Mouse (Mus musculus) cerebral cortex, adult 2 months (tissue): Measurements from ENCODE around the gene Imp3.

Experiments
- WGBS: fragments of 180-500 bp; shearing (Covaris S2); methylation state at CpG from one replicate; pipeline ENCODE4 v1.1.7; 2018; 5-methylcytosine and 5-hydroxymethylcytosine counted together

The Imp3 gene

DNA sequence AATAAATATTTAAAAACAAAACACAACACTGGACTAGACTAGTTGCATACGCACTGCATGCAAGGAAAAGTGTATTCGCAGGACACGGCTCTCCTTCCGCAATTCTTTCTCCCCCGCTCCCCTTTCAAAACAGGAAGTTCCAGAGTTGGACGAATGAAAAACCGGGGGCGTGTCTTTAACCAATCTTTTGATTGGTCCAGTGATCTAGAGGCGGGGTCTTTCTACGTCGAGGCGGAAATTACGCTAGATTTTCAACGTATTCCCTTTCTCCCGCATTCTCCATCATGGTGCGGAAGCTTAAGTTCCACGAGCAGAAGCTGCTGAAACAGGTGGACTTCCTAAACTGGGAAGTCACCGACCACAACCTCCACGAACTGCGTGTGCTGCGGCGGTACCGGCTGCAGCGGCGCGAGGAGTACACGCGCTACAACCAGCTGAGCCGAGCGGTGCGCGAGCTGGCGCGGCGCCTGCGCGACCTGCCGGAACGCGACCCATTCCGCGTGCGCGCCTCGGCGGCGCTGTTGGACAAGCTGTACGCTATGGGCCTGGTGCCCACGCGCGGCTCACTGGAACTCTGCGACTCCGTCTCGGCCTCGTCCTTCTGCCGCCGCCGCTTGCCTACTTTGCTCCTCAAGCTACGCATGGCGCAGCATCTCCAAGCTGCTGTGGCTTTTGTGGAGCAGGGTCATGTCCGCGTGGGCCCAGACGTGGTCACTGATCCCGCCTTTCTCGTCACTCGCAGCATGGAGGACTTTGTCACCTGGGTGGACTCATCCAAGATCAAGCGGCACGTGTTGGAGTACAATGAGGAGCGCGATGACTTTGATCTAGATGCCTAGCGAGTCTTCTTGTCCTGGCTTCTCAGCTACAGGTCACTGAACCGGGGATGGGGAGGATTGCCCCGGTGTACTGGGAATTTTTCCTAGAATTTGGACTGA, at the start of gene Imp3:
Imp3 (plus strand) TSS at position 253 of the 938 bp plus-strand sequence.
- under 1% methylated on average over 73 of the region's 73 CpGs for WGBS

DNA sequence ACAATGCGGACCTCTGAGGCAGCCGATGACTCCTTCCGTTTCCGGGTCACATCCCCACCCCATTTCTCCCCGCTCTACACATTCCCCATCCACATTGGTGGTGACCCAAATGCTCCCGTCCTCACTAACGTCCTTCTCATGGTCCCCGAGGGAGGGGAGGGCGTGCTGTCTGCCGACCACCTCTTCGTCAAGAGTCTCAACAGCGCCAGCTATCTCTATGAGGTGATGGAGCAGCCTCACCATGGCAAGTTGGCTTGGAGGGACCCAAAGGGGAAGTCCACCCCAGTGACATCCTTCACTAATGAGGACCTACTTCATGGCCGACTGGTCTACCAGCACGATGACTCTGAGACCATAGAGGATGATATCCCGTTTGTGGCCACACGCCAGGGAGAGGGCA, 49.7 kb upstream of the Imp3 start:
- WGBS, result 92% methylated on average over 16 of the region's 16 CpGs

DNA sequence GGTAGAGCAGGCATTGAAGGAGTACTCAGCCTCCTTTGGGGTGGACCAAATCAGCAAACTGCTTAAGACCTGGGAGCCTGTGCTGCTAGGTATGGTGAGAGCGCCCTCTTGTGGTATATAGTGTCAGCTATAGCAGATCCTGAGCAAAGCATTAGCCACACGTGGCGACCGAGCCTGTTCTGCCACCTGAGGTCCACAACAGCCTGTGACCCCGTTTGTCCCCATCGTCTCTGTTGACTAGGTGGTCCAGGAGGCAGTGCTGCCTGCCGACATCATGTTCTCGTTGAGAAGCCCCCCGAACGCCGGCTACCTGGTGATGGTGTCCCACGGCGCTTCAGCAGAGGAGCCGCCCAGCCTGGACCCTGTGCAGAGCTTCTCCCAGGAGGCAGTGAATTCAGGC, 47.5 kb upstream of the Imp3 start:
- WGBS, result 10% methylated on average over 14 of the region's 14 CpGs

DNA sequence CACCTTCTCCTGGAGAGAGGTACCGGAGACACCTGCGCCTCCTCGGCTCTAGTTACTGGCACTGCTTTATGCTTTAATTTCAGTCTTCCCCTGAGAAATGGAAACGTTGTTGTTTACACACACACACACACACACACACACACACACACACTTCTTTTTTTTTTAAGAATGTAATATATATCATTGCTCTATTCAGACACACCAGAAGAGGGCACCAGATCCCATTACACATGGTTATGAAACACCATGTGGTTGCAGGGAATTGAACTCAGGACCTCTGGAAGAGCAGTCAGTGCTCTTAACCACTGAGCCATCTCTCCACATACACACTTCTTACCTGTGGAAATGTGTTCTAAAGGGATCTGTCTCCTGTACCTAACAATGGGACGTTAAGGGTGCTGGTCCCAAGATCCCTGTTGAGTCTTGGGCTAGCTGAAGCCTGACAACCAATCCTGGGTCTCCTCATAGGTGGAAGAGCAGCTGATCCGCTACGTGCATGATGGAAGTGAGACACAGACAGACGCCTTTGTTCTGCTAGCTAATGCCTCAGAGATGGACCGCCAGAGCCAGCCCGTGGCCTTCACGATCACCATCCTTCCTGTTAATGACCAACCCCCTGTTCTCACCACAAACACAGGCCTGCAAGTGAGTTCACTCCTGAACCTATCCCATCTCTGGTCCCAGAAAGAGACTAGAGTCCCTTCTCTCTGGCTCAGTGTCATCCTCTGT, 46.6 kb upstream of the Imp3 start:
- 61% methylated on average over 11 of the region's 11 CpGs for WGBS

DNA sequence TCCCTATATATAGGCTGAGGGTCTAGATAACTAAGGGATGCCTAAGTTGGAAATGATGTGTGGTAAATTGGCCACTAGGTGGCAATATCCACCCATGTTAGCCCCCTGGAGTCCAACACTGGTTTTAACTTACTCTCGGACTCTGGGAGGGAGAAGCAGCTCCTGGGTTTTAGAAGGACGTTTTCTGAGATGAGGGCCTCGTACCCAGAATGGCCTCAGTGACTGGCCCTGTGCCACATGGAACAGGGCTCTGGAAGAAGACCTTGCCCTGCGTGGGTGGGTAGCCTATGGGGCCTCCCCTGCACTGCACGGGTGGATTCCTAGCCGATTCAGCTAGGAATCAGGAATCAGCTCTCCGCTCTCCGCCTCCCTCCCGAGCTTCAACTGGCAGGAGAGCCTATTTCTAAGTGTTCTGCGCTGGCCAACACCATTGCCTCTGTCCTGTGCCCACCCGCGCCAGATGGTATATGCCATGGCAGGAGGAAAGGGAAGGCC, 45.7 kb upstream of the Imp3 start:
- 21% methylated on average over 12 of the region's 12 CpGs for WGBS

DNA sequence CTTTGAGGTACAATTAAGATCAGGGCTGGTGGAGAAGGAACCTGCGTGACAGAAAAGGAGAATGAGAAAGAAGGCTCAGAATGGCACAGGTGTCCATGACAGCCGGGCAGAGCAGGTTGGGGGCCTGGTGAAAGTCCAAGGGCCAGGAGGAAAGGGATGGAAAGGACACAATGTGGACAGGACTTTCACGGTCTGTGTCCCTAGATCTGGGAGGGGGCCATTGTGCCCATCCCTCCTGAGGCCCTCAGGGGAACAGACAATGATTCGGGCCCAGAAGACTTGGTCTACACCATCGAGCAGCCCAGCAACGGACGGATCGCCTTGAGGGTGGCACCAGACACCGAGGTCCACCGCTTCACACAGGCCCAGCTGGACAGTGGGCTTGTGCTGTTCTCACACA, 45.2 kb upstream of the Imp3 start:
- 94% methylated on average over 10 of the region's 10 CpGs for WGBS

DNA sequence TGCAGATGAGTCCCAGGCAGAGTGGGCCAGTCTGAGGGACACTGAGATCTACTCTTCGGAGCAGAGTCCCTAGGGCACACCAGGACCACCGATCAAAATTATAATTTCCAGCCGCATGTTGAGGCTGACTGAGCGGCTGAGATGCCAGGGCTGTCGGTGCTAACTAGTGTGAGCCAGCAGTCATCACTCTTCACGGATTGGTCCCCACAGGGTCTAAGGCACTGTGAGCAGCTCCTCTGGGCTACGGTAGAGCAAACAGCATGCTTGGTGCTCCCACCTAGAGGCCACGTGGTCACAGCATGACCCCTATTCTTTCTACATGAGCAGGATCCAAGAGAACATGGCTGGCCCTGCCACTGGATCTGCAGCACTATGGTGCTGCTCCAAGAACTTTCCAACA, 44.0 kb upstream of the Imp3 start:
- WGBS, result 73% methylated on average over 8 of the region's 8 CpGs

DNA sequence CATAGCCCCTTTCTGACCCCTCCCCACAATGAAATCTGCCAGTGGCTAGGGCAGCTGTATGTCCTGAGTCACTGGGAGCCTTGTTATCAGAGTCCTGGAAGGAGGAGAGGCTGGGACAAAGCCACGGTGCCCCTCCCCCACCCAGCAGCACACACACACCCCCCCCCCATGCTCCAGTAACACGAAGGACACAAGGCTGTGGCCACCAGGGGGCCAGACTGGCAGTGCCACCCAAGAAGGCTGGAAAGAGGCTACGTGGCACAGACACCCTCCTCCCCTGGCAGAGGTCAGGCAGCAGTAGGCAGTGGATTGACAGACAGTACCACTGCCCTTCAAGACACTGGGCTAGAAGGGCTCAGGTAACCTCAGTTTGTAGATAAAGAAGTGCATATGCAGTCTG, 43.3 kb upstream of the Imp3 start:
- 18% methylated on average over 3 of the region's 3 CpGs for WGBS

DNA sequence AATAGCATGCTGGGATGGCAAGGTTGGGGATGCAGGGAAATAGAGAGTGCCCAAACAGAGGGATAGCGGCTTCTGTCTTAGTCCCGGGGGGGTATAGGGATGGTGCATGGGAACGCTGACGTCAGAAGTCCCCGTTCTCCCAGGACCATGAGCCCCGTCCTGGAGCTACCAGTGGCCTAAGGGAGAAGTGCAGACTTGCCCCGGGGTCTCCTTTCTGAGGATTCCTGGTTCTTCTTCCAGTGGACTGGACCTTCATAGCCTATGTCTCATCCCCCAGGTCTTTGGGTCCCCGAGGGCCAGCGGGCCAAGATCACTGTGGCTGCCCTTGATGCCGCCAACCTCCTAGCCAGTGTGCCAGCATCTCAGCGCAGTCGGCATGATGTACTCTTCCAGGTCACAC, 40.5 kb upstream of the Imp3 start:
- WGBS, result 88% methylated on average over 12 of the region's 12 CpGs

DNA sequence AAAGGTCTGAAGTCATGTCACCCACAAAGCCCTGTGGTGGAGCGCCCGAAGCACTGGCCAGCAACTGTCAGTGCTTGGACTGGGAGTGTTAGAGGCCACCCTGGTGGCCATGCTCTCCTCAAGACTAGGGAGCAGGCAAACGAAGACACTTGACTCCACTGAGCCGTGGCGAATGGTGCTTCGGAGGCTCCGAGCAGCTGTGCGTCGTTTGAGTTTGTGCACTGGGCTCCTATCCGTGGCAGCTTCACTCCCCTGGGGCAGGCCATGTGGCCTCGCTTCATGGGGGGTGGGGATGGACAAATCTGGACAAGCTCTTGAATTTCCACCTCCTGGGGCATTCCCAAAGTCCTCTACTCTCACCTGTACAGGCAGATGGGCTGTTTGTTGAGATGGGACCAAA, 37.9 kb upstream of the Imp3 start:
- WGBS, result 91% methylated on average over 11 of the region's 11 CpGs

DNA sequence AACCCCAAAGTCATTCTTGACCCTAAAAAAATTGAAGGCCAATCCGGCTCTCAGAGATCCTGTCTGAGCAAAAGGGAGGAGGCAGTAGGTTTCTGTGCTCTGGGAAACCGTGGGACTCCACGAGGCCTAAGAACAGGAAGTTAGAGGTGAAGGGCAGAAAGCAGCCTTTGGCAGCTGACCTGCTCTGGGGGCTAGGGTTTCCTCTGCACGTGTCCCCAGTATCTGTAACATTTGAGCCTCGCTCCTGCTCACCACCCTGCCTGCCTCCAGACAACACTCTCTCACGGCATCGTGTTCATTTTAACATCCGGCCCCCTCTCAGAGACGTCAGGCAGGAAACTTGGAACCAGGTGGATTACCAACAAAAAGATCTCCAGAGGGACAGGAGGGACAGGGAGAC, 36.7 kb upstream of the Imp3 start:
- WGBS, result 35% methylated on average over 9 of the region's 9 CpGs

DNA sequence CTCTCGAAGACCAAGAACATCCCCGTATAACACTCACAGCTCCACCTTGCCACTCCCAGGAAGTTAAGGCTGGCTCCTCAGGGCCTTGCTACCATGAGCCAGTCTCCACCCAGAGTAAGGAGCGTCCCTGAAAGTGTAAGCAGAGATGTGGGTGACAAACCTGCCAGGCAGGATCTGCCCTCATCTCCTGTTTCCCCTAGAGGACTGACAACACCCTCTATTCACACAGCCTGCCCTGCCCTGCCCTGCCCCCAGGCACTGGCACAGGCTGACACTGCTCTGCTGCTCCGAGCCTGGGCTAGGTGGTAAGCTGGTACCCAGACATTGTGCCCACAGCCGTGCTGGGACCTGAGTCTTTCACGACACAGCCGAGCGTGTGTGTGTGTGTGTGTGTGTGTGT, 36.1 kb upstream of the Imp3 start:
- 41% methylated on average over 8 of the region's 8 CpGs for WGBS

DNA sequence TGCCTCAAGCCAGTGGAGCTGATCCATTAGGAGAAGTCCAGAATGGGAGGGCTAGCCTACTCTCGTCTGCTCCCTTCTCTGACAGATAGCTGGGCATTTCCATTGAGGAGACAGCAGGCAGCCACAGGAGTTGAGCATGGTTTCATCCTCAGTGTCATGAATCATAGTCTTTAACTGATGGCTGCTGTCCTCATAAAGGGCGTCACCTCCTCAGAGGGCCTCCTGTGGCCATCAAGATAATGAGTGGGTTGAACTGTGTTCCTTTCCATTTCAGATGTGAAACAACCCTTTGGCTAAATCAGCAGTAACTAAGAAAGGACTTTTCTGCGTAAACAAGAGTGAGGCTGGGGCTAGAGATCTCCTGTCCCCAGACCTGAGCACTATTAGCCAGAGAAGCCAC, 33.6 kb upstream of the Imp3 start:
- 93% methylated on average over 3 of the region's 3 CpGs for WGBS

DNA sequence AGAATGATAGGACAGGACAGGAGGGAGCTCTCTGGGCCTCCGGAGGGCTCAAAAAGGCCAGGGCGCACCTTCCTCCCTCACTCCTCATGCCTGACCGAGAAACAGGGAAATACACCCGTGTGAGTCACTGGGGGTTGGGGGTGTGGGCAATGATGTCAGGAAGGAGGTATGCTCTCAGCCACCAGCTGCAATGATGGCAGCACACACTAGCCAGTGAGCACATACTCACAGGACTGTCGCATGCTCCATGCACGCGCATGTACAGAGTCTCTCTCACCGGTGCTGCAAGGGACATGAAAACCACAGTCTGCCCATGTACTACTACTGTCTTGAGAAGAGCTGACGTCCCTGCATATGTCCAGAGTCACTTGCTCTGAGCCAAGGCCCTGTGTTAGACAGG, 29.7 kb upstream of the Imp3 start:
- WGBS, result 72% methylated on average over 9 of the region's 9 CpGs

DNA sequence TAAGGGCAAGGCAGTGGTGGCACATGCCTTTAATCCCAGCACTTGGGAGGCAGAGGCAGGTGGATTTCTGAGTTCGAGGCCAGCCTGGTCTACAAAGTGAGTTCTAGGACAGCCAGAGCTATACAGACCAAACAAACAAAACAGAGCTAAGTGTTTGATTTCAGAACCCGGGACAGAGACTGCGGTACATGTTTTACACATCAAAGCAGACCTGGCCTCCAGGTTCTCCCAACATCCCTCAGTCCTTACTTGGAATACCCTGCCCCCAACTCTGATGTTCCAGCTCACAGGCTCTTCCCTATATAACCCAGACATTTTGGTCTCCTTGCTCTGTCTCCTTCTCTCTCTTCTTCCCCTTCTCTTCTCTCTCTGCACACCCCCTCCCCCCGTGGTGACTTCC, 27.3 kb upstream of the Imp3 start:
- 62% methylated on average over 4 of the region's 4 CpGs for WGBS

DNA sequence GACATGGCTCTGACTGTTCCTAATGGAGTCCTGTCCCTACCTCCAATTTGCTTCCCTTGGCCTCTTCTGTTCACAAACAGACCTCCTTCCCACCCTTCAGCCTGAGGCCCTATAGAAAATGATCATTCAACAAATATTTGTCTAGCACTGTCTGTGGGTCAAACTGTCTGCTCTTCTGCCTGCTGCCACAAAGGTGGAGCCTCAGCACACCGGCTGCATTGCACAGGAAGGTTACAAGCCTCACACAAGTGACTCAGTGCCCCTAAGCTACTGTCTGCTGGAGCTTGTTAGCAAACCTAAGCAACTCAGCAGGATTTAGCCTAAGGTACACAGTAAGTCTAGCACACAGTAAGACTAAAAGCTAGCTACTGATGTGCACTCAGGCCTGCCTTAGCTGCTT, 26.3 kb upstream of the Imp3 start:
- 67% methylated on average over 1 of the region's 1 CpGs for WGBS

DNA sequence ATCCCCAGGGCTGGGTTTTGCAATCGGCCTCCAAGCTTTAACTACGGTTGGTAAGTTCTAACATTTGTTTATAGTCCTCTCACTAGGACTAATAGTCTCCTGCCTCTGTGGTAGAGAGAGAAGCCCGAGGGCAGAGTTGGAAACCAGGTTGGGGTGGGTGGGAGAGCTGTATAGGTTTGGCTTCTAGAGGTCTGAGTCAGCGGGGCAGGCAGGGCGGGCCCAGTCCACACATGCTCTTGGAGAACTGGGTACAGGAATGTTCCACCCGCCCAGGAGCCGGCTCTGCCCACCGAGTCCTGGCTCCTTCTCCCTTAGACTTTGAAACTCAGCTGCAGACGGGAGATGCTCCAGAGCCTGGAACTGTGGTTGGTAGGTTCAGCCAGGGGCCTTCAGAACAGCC, 23.3 kb upstream of the Imp3 start:
- WGBS, result 87% methylated on average over 9 of the region's 9 CpGs

DNA sequence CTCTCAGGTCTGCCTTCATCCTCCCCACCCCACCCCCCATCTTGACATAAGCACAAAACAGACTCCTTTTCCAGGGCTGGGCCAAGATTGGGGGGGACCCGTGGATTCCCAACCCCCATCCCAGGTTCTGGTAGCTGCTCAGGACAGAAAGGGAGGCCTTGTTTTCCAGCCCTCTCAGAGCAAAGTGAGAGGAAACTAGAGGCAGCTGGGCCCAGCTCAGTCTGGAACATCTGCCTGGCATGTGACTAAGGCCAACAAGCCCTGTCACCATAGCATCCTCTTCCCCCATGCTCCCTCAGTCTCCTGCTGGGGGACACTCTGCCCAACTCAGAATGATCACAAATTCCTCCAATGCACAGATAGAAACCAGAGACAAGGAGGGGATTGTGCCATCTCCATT, 22.2 kb upstream of the Imp3 start:
- WGBS, result 67% methylated on average over 1 of the region's 1 CpGs

DNA sequence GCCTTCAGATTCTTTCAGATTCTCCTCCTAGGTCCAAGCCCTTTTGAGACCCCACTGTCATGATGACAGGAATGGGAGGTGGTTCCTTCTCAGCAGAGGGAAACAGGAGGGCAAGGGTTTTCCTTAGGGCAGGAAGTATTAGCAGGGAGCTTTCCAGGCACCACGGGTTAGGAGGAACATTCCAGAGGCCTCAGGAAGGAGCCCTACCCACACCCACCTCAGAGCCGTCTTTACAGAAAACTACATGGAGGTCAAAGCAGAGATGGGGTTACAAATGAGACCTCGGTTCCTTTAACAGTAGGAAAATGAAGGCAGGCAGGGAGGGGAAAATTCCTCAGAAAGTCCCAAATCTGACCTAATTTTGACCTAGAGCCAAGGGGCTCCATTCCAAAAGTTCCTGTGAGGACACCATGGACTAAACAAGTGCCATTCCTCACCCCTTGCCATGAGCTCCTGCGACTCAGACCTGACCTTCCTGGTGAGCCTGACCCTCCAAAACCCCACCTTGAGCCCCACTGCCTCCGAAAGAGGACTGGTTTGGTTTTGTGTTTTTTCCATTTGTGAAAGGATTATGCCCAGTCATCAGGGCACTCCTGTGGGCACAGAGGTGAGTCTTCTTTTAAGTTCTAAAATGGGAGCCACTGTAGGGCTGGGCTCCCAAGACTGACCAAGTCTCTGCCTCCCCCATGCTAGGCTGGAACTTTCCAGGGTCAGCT, 21.4 kb upstream of the Imp3 start:
- 59% methylated on average over 5 of the region's 5 CpGs for WGBS

DNA sequence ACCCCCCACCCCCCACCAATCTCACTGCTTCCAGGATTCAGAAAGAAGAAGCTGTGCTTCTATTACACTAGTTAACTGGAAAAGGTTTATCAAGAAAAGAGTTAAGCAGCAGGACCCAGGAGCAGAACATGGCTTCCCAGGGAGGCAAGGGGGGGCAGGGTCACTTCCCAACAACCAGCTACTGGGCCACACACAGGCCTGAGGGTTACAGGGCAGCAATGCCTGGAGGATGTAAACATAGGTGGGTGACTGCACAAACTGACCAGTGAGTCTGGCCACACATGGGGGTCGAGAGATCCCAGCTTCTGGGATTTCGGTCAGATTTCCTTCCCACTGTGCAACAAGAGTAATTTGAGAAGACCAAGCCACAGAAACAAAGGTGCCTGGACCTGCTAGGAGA, 20.1 kb upstream of the Imp3 start:
- 95% methylated on average over 2 of the region's 2 CpGs for WGBS

DNA sequence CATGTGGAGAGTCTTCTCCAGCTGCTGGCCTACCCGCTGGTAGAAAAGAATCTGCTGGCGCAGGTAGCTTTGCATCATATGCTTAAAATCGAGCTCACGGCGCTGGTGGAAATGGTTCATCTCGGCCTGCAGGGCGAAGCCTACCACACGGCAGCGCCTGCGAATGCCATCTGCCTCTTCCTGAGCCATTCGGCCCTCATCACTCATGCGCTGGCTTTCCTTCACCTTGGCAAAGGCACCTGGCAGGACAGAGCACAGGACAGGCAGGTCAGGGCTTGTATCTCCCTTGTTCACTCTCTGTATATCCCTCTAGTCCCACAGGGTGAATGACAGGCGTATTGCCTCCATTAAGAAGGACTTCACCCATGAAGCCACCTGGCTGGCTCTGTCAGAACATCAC, 18.8 kb upstream of the Imp3 start:
- WGBS, result 97% methylated on average over 13 of the region's 13 CpGs

DNA sequence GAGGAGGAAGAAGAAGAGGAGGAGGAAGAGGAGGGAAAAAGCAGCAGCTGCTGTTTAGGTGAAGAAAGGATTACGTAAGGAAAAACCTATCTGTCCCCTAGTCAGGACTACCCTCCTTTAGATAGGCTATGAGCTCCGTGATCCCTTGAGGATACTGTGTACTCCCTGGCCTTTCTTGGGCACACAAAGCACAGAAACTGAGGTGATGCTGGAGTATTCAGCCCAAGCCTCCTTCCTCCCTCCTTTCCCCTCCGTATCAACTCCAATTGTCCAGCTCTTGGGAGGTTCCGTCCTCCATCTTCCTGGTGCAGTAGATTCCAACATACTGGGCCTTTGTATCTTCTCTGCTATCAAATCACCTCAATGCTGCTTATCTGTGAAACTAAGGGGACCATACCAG, 14.5 kb upstream of the Imp3 start:
- 91% methylated on average over 4 of the region's 4 CpGs for WGBS
